Comparison of ENCODE assay signal across 7 mouse cellular contexts in genomic region chr19:27429281-27429680, GRCm38 (mm10). TPM values are rescaled to one million over a fixed set of nuclear protein-coding genes. Genes with fewer than 3 reads are reported as not detected.
DNase-seq lines count a peak whose midpoint lies in the region; ATAC-seq and TF ChIP-seq lines count a peak whose summit lies in the region.

No protein-coding gene starts in this region.

- peaks cover 14% of the 10 kb centered on the region for H3K4me1 ChIP-seq in lung, embryonic 16.5 days (replicated peaks; ENCODE audit: control insufficient read depth, insufficient read depth, low read length)
- H3K4me1 ChIP-seq in embryonic fibroblast, embryonic 13.5 days (ENCODE audit: control insufficient read depth, insufficient read depth, low read length), result no peaks in the 10 kb centered on the region; the same call in 1 of the 2 replicates
- H3K4me1 ChIP-seq in limb, embryonic 14.5 days (ENCODE audit: control insufficient read depth, insufficient read depth, low read length), result peaks cover 12% of the 10 kb centered on the region
- H3K4me1 ChIP-seq in stomach, embryonic 14.5 days (ENCODE audit: control insufficient read depth, insufficient read depth, low read length), result peaks cover 14% of the 10 kb centered on the region

- H3K36me3 ChIP-seq in lung, embryonic 16.5 days (ENCODE audit: control insufficient read depth, insufficient read depth, low read length), result peaks cover 8% of the 10 kb centered on the region; the same call in 1 of the 2 replicates
- H3K36me3 ChIP-seq in limb, embryonic 14.5 days (ENCODE audit: control insufficient read depth, insufficient read depth, low read length), result peaks cover 15% of the 10 kb centered on the region
- H3K36me3 ChIP-seq in stomach, embryonic 14.5 days (ENCODE audit: control insufficient read depth, insufficient read depth, low read length), result peaks cover 8% of the 10 kb centered on the region; the same call in 1 of the 2 replicates

- TF ChIP-seq POLR2A in embryonic fibroblast, embryonic 13.5 days (IDR thresholded peaks at IDR 0.05; ENCODE audit: low read depth, low read length), result no peak
- no peak for TF ChIP-seq POLR2A in limb, embryonic 14.5 days (IDR thresholded peaks at IDR 0.05; ENCODE audit: borderline replicate concordance, extremely low read depth, insufficient read depth, insufficient read length)

- H3K27me3 ChIP-seq in lung, embryonic 16.5 days (ENCODE audit: control insufficient read depth, insufficient read depth, low read depth, low read length), result no peaks in the 10 kb centered on the region
- no peaks in the 10 kb centered on the region for H3K27me3 ChIP-seq in limb, embryonic 14.5 days (ENCODE audit: control insufficient read depth, insufficient read depth, low read length)
- no peaks in the 10 kb centered on the region for H3K27me3 ChIP-seq in stomach, embryonic 14.5 days (ENCODE audit: control insufficient read depth, insufficient read depth, low read length)

- no peak for DNase-seq in lung, postnatal 36 days
- DNase-seq in limb, embryonic 14.5 days (ENCODE audit: low spot score), result no peak
- no peak for DNase-seq in T-cell, adult 2 months (ENCODE audit: low spot score)
- no peak for DNase-seq in right cerebral cortex, adult 2 months (ENCODE audit: low spot score in 2 of 2)

- H3K9ac ChIP-seq in lung, embryonic 16.5 days (ENCODE audit: low read length), result peak overlapping the region; percentile 74
- peak overlapping the region; percentile 60 for H3K9ac ChIP-seq in limb, embryonic 14.5 days (ENCODE audit: low read depth, low read length, severe bottlenecking)
- H3K9ac ChIP-seq in stomach, embryonic 14.5 days (replicated peaks; ENCODE audit: low read depth, low read length), result peak overlapping the region; percentile 63

- H3K4me2 ChIP-seq in lung, embryonic 16.5 days (ENCODE audit: low read depth, low read length), result peak overlapping the region; percentile 62
- H3K4me2 ChIP-seq in limb, embryonic 14.5 days (replicated peaks; ENCODE audit: low read depth, low read length, severe bottlenecking), result peak overlapping the region; percentile 78
- peak overlapping the region; percentile 62 for H3K4me2 ChIP-seq in stomach, embryonic 14.5 days (replicated peaks; ENCODE audit: low read depth, low read length)

- ATAC-seq in lung, embryonic 16.5 days (ENCODE audit: low read depth), result no peak
- ATAC-seq in limb, embryonic 14.5 days (ENCODE audit: low FRiP score, low read depth), result peak; percentile 7; the same call in 1 of the 2 replicates
- peak; percentile 31; the same call in 1 of the 2 replicates for ATAC-seq in stomach, embryonic 14.5 days (ENCODE audit: insufficient number of reproducible peaks, insufficient read depth, low FRiP score, low read depth)

- no peak overlapping the region; the same call in 1 of the 2 replicates for H3K27ac ChIP-seq in lung, embryonic 16.5 days (ENCODE audit: low read length)
- H3K27ac ChIP-seq in embryonic fibroblast, embryonic 13.5 days (ENCODE audit: insufficient read depth, low read length), result no peak overlapping the region
- peak overlapping the region; percentile 48; the same call in 1 of the 2 replicates for H3K27ac ChIP-seq in limb, embryonic 14.5 days (replicated peaks; ENCODE audit: low read depth, low read length)
- H3K27ac ChIP-seq in stomach, embryonic 14.5 days (ENCODE audit: low read length), result no peak overlapping the region

- peak overlapping the region; percentile 83 for H3K4me3 ChIP-seq in lung, embryonic 16.5 days (ENCODE audit: low read length)
- peak overlapping the region; percentile 98 for H3K4me3 ChIP-seq in embryonic fibroblast, embryonic 13.5 days (ENCODE audit: insufficient read depth, low read length)
- peak overlapping the region; percentile 88 for H3K4me3 ChIP-seq in limb, embryonic 14.5 days (replicated peaks; ENCODE audit: low read length)
- H3K4me3 ChIP-seq in stomach, embryonic 14.5 days (ENCODE audit: low read depth, low read length), result peak overlapping the region; percentile 95

- no peaks in the 10 kb centered on the region for H3K9me3 ChIP-seq in lung, embryonic 16.5 days (ENCODE audit: control insufficient read depth, low read length)
- H3K9me3 ChIP-seq in limb, embryonic 14.5 days (ENCODE audit: control insufficient read depth, low read length), result no peaks in the 10 kb centered on the region
- no peaks in the 10 kb centered on the region for H3K9me3 ChIP-seq in stomach, embryonic 14.5 days (ENCODE audit: control insufficient read depth, low read depth, low read length)

- no peak for TF ChIP-seq CTCF in embryonic fibroblast, embryonic 13.5 days (IDR thresholded peaks at IDR 0.05; ENCODE audit: borderline replicate concordance, insufficient read depth, low read length)

- WGBS in lung, embryonic 16.5 days, result under 1% methylated on average over 16 of the region's 16 CpGs
- 1% methylated on average over 16 of the region's 16 CpGs for WGBS in limb, embryonic 14.5 days
- under 1% methylated on average over 16 of the region's 16 CpGs for WGBS in stomach, embryonic 14.5 days

RNA-seq across cellular contexts. Expression of gene Pum3, which starts 0.3 kb away (rescaled TPM):
- polyA plus RNA-seq in lung, embryonic 16.5 days (2015; fragmentation: Nextera tagmentation; extraction: Ambion mirVana), result 66.5 and 67.0 TPM in 2 replicates
- 105 and 111 TPM in 2 replicates for polyA plus RNA-seq in embryonic fibroblast, embryonic 13.5 days (2011; ENCODE audit: insufficient read length, low read depth, missing spikeins)
- 21.4 and 30.6 TPM in 2 replicates for polyA plus RNA-seq in limb, embryonic 14.5 days (2012; rRNA removed)
- polyA plus RNA-seq in limb, embryonic 14.5 days (2014; fragmentation: Nextera tagmentation; extraction: Ambion mirVana), result 64.2 and 65.8 TPM in 2 replicates
- polyA plus RNA-seq in stomach, embryonic 14.5 days (2014; fragmentation: Nextera tagmentation; extraction: Ambion mirVana), result 68.3 and 71.7 TPM in 2 replicates
